Mouse (Mus musculus): ENCODE data around the gene Mmp23. TPM values are rescaled to one million over a fixed set of nuclear protein-coding genes. Genes with fewer than 3 reads are reported as not detected.

Gene Mmp23
- 70.4 and 71.7 TPM in 2 replicates for polyA plus RNA-seq (2015; fragmentation: Nextera tagmentation; extraction: Ambion mirVana)

DNA sequence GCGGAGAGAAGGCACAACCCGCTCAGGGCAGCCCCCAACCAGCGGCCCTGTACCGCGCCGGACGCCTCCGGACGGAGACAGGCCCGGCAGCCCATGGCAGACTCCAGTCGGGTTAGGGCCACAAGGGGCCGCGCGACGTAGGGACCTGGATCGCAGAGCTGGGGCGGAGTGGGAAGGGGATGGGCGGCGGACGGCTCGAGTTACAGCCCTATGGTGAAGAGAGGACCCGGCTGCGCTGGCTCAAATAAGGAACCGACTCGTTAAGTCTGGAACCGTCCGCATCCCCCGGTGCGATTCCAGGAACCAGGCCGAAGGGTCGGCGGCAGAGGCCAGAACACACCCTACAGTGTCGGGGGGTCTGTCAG, at the start of gene Mmp23:
Gene Mmp23 (minus strand): TSS at position 299 of the 365 bp plus-strand sequence.
- Histone ChIP-seq H3K9ac (replicated peaks; ENCODE audit: low read length) (peak within 1 kb of the TSS; percentile 73), H3K27ac (ENCODE audit: low read length) (peak within 1 kb of the TSS; percentile 86), H3K36me3 (ENCODE audit: insufficient read depth, low read length) (peaks cover 34% of the 10 kb centered on the region), H3K4me1 (ENCODE audit: insufficient read depth, low read length) (peaks cover 43% of the 10 kb centered on the region), H3K27me3 (ENCODE audit: insufficient read depth, low read length) (peaks cover 15% of the 10 kb centered on the region), H3K9me3 (ENCODE audit: low read length) (no peaks in the 10 kb centered on the region), H3K4me2 (replicated peaks; ENCODE audit: low read depth, low read length) (peak within 1 kb of the TSS; percentile 71), H3K4me3 (ENCODE audit: low read length) (peak within 1 kb of the TSS; percentile 53)
- WGBS: under 1% methylated on average over 33 of the region's 33 CpGs
- peak; percentile 72 for ATAC-seq (ENCODE audit: low FRiP score, low TSS enrichment)

DNA sequence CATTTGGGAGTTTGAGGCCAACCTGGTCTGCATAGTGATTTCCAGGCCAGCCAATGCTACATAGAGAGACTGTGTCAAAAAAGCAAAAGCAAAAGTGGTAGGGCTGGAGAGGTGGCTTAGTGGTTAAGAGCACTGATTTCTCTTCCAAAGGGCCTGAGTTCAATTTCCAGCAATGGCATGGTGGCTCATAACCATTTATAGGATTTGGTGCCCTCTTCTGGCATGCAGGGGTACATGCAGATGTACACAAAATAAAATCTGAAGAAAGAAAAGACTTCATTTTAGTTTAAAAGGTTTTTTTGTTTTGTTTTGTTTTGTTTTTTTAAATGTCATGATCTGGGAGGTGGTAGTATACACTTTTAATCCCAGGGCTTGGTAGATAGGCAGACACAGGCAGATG, 47.2 kb upstream of the Mmp23 start:
- ATAC-seq (ENCODE audit: low FRiP score, low TSS enrichment): no peak
- no peak overlapping the region for H3K9ac ChIP-seq (replicated peaks; ENCODE audit: low read length)

DNA sequence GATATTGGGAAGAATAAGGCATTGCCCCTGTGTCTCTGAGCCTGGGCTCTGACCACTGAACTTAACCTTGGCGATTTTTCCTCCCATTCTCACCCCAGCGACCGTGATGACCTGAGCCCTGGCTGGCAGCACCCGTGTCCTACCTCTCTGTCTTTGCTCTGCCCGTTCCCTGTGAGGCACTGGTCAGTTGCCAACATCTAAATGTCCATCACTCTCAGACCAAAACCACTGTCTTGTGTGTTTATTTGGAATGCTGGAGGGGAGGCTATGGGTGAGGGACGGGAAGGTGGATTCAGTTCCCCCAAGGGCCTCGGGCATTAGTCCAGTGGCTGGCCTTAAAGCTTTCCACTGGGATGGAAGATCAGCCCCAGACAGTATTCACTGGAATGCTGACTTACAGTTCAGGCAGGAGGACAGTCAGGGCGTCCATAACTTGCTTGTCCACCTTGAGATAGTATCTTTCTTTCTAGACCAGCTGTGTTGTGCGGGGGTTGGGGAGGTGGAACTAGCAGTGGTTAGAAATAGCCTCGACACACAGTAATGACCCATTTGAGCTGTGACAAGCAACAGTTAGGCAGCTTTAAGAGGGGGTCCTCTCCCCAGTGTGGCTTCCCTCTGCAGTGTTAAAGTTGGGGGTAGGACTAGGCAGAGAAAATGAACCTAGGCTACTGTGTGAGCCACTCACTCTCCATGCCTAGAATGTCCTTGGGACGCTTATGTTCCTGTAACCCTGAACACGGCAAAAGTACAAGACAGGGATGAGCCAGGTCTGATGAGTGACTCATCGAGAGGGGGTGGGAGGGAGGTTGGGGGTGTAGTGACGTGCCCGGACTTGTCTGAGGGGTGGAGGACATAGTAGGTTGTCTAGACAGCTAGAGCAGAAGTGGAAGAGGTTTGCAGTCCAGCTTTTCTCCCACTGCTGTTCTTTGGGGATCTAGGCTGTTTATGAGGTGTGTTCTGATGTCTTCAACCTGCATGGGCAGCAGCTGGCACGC, 43.4 kb upstream of the Mmp23 start:
- H3K27me3 ChIP-seq (ENCODE audit: insufficient read depth, low read length): 0 out of 2 replicates have a peak, but pooled peaks cover 2% of the 10 kb centered on the region
- no peak overlapping the region for H3K4me3 ChIP-seq (ENCODE audit: low read length)
- H3K9me3 ChIP-seq (ENCODE audit: low read length): no peaks in the 10 kb centered on the region
- H3K4me1 ChIP-seq (ENCODE audit: insufficient read depth, low read length): peaks cover 11% of the 10 kb centered on the region
- H3K4me2 ChIP-seq (replicated peaks; ENCODE audit: low read depth, low read length): no peak overlapping the region
- H3K9ac ChIP-seq (replicated peaks; ENCODE audit: low read length): no peak overlapping the region
- 73% methylated on average over 16 of the region's 16 CpGs for WGBS
- no peak for ATAC-seq (ENCODE audit: low FRiP score, low TSS enrichment)
- no peak overlapping the region for H3K27ac ChIP-seq (ENCODE audit: low read length)
- no peaks in the 10 kb centered on the region for H3K36me3 ChIP-seq (ENCODE audit: insufficient read depth, low read length)

More for the DNA sequence above, 47.2 kb upstream of the Mmp23 start:
- peaks cover 10% of the 10 kb centered on the region; the same call in 1 of the 2 replicates for H3K4me1 ChIP-seq (ENCODE audit: insufficient read depth, low read length)
- no peaks in the 10 kb centered on the region for H3K27me3 ChIP-seq (ENCODE audit: insufficient read depth, low read length)
- no peaks in the 10 kb centered on the region for H3K9me3 ChIP-seq (ENCODE audit: low read length)
- H3K4me3 ChIP-seq (ENCODE audit: low read length): no peak overlapping the region
- H3K27ac ChIP-seq (ENCODE audit: low read length): no peak overlapping the region
- H3K4me2 ChIP-seq (replicated peaks; ENCODE audit: low read depth, low read length): no peak overlapping the region
- no peaks in the 10 kb centered on the region for H3K36me3 ChIP-seq (ENCODE audit: insufficient read depth, low read length)

DNA sequence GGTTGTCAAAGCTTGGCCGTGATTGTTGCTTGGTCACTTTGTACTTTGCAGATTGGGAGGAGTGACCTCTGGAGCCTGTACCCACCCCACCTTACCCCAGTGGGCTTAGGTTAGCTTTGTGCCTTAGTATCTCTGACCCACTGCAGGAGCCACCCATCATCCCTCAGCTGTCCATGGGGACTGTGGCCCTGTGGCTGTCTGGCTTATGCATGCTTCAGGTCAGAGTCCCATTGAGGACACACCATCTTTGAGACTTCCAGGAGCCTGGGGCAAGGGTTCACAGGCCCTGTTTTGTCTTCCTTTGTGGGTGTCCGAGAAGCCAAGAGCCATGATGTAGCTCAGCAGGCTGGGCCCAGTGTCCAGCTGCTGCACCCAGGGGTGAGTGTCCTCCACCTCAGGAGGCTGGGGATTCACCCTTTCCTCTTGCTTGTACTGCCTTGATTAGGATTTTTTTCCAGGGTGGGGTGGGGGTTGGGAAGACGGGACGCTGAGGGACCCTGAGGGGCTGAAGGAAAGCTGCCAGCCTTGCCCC, 42.4 kb upstream of the Mmp23 start:
- ATAC-seq (ENCODE audit: low FRiP score, low TSS enrichment): no peak
- H3K4me3 ChIP-seq (ENCODE audit: low read length): peak overlapping the region; percentile 71; the same call in 1 of the 2 replicates
- H3K27ac ChIP-seq (ENCODE audit: low read length): no peak overlapping the region
- H3K9me3 ChIP-seq (ENCODE audit: low read length): no peaks in the 10 kb centered on the region
- no peaks in the 10 kb centered on the region for H3K36me3 ChIP-seq (ENCODE audit: insufficient read depth, low read length)
- peaks cover 11% of the 10 kb centered on the region for H3K4me1 ChIP-seq (ENCODE audit: insufficient read depth, low read length)
- 0 out of 2 replicates have a peak, but pooled peaks cover 2% of the 10 kb centered on the region for H3K27me3 ChIP-seq (ENCODE audit: insufficient read depth, low read length)
- peak overlapping the region; percentile 97 for H3K4me2 ChIP-seq (replicated peaks; ENCODE audit: low read depth, low read length)
- WGBS: 73% methylated on average over 4 of the region's 4 CpGs
- peak overlapping the region; percentile 82; the same call in 1 of the 2 replicates for H3K9ac ChIP-seq (replicated peaks; ENCODE audit: low read length)

DNA sequence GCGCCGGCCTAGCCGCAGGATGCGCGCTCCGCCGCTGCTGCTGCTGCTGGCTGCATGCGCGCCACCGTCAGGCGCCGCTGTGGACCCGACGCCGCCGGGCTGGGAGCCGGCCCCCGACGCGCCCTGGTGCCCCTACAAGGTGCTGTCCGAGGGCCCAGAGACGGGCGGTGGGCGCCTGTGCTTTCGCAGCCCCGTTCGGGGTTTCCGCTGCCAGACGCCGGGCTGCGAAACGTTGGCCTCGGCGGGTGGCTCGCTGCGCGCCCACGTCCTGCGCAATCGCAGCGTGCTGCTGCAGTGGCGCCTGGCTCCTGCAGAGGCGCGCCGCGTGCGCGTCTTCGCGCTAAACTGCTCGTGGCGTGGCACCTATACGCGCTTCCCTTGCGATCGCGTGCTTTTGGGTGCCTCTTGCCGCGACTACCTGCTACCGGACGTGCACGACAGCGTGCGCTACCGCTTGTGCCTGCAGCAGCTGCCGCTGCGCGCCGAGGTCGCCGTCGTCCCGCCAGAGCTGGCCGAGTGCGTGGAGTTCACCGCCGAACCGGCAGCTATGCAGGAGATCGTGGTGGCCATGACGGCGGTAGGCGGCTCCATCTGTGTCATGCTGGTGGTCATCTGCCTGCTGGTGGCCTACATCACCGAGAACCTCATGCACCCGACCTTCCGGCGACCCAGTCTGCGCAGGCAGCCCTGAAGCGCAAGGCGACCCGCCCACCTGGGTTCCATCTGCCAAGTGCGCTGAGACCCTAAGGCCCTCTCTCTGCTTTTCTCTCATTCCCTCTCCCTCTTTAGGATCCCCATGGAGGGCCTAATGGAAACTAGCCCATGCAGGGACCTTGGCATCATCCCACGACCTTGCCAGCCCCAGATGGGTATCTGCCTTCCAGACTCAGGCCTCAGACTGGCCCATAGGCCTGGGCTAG, 41.6 kb upstream of the Mmp23 start:
- Histone ChIP-seq H3K9ac (replicated peaks; ENCODE audit: low read length) (peak overlapping the region; percentile 82), H3K4me3 (ENCODE audit: low read length) (peak overlapping the region; percentile 71), H3K9me3 (ENCODE audit: low read length) (no peaks in the 10 kb centered on the region), H3K27me3 (ENCODE audit: insufficient read depth, low read length) (0 out of 2 replicates have a peak, but pooled peaks cover 2% of the 10 kb centered on the region), H3K4me1 (ENCODE audit: insufficient read depth, low read length) (peaks cover 11% of the 10 kb centered on the region), H3K27ac (ENCODE audit: low read length) (no peak overlapping the region), H3K36me3 (ENCODE audit: insufficient read depth, low read length) (no peaks in the 10 kb centered on the region), H3K4me2 (replicated peaks; ENCODE audit: low read depth, low read length) (peak overlapping the region; percentile 97)
- peak; percentile 67 for ATAC-seq (ENCODE audit: low FRiP score, low TSS enrichment)
- WGBS: 1% methylated on average over 79 of the region's 92 CpGs

DNA sequence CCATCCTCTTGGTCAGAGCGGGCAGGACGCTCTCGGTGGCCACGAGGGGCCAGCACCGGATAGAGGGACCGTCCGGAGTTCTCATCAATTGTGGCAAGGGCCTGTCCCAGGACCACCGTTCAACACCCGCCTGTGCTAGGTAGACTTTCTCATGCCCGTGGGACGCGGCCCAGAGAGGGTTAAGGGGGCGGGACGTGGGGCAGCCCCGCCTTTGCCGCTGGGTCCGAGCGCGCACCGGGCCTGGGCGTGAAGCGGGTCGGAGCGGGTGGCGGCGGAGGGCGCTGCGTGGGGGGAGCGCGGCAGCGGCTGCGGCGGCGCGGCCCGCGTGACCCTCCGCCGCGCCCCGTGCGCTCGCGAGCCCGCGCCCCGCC, 40.9 kb upstream of the Mmp23 start, which contains the start of gene Fndc10:
Gene Fndc10 (plus strand): TSS at position 232 of the 371 bp plus-strand sequence.
- WGBS: 1% methylated on average over 33 of the region's 47 CpGs
- no peak within 1 kb of the TSS for H3K27ac ChIP-seq (ENCODE audit: low read length)

GRCm38 (mm10) chr4:155692421-155692820, 39.2 kb upstream of the Mmp23 start:
- WGBS: 95% methylated on average over 3 of the region's 3 CpGs

More for the DNA sequence above, 40.9 kb upstream of the Mmp23 start, which contains the start of gene Fndc10:
- Histone ChIP-seq H3K4me2 (replicated peaks; ENCODE audit: low read depth, low read length) (peak within 1 kb of the TSS; percentile 97), H3K9me3 (ENCODE audit: low read length) (no peaks in the 10 kb centered on the region), H3K9ac (replicated peaks; ENCODE audit: low read length) (peak within 1 kb of the TSS; percentile 82), H3K27me3 (ENCODE audit: insufficient read depth, low read length) (0 out of 2 replicates have a peak, but pooled peaks cover 2% of the 10 kb centered on the region), H3K36me3 (ENCODE audit: insufficient read depth, low read length) (no peaks in the 10 kb centered on the region), H3K4me1 (ENCODE audit: insufficient read depth, low read length) (peaks cover 11% of the 10 kb centered on the region), H3K4me3 (ENCODE audit: low read length) (peak within 1 kb of the TSS; percentile 71)
- peak; percentile 85 for ATAC-seq (ENCODE audit: low FRiP score, low TSS enrichment)

DNA sequence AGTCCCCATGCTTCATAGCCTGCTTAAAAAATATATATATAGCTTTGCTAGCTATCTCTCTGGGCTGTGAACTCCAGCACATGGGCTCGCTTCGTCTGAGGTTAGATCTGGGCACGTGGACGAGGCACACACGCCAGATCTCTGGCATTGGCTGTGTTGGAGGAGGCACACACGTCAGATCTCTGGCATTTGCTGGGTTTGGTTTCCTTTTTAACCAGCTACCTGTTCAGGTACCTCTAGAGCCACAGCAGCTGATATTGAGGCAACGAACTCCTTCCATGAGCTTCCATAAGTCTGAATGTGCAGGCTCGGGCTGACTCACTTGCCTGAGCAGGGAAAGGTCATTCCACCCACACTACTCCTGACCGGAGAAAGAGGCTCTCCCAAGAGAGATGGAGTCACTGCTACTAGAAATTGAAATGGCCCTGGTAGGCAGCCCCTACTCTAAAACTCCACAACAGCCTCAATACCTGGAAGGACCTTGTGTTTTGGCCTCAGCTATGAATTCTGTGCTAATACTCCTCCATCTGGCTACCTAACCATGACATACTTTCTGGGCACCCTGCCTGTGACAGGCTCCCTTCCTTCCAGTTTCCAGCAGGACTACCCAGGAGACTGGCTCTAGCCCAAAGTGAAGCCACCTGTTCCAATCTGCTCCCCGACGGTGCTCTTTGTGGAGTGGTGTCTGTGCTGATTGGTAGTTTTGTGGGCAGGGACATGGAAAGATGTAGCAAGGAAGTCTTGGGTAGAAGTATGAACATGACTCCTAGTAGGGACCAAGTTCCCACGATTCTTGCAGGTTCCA, 37.6 kb upstream of the Mmp23 start:
- no peak for ATAC-seq (ENCODE audit: low FRiP score, low TSS enrichment)
- WGBS: 77% methylated on average over 12 of the region's 12 CpGs
- Histone ChIP-seq H3K9ac (replicated peaks; ENCODE audit: low read length) (no peak overlapping the region), H3K4me1 (ENCODE audit: insufficient read depth, low read length) (peaks cover 9% of the 10 kb centered on the region), H3K4me3 (ENCODE audit: low read length) (no peak overlapping the region), H3K27ac (ENCODE audit: low read length) (no peak overlapping the region), H3K9me3 (ENCODE audit: low read length) (no peaks in the 10 kb centered on the region), H3K36me3 (ENCODE audit: insufficient read depth, low read length) (no peaks in the 10 kb centered on the region), H3K27me3 (ENCODE audit: insufficient read depth, low read length) (0 out of 2 replicates have a peak, but pooled peaks cover 2% of the 10 kb centered on the region), H3K4me2 (replicated peaks; ENCODE audit: low read depth, low read length) (no peak overlapping the region)

More at GRCm38 (mm10) chr4:155692421-155692820, 39.2 kb upstream of the Mmp23 start:
- H3K4me2 ChIP-seq (replicated peaks; ENCODE audit: low read depth, low read length): no peak overlapping the region
- no peak for ATAC-seq (ENCODE audit: low FRiP score, low TSS enrichment)
- no peaks in the 10 kb centered on the region for H3K9me3 ChIP-seq (ENCODE audit: low read length)
- H3K27ac ChIP-seq (ENCODE audit: low read length): no peak overlapping the region
- no peak overlapping the region for H3K4me3 ChIP-seq (ENCODE audit: low read length)
- no peaks in the 10 kb centered on the region for H3K36me3 ChIP-seq (ENCODE audit: insufficient read depth, low read length)
- 0 out of 2 replicates have a peak, but pooled peaks cover 2% of the 10 kb centered on the region for H3K27me3 ChIP-seq (ENCODE audit: insufficient read depth, low read length)
- H3K9ac ChIP-seq (replicated peaks; ENCODE audit: low read length): no peak overlapping the region
- peaks cover 11% of the 10 kb centered on the region for H3K4me1 ChIP-seq (ENCODE audit: insufficient read depth, low read length)
